Mouse (Mus musculus) lung, embryonic 16.5 days (tissue): Measurements from ENCODE around the gene Hoxa10. TPM values are rescaled to one million over a fixed set of nuclear protein-coding genes. Genes with fewer than 3 reads are reported as not detected.

Experiments
- ATAC-seq: fragments of 200-750 bp; cut with Nextera tagmentation; 2 replicates; pipeline ENCODE4 v1.8.0; 2017; ENCODE audit warnings: low read depth, mild to moderate bottlenecking, moderate library complexity
- H3K27ac ChIP-seq: fragments of 300-500 bp; sonication (generic); 2 replicates; pipeline ENCODE4 v1.5.1; 2014; ENCODE audit warnings: mild to moderate bottlenecking, control low read depth, low read length
- H3K27me3 ChIP-seq: fragments of 300-500 bp; sonication (generic); 2 replicates; pipeline ENCODE4 v1.6.1; 2014; ENCODE audit warnings: low read depth, low read length, mixed read lengths; ENCODE audit not compliant: control insufficient read depth, insufficient read depth
- H3K36me3 ChIP-seq: fragments of 300-500 bp; sonication (generic); 2 replicates; pipeline ENCODE4 v1.6.1; 2014; ENCODE audit warnings: low read length; ENCODE audit not compliant: control insufficient read depth, insufficient read depth
- H3K4me1 ChIP-seq: fragments of 300-500 bp; sonication (generic); replicated peaks from 2 replicates; pipeline ENCODE4 v1.6.1; 2014; ENCODE audit warnings: low read length, mixed read lengths; ENCODE audit not compliant: control insufficient read depth, insufficient read depth
- H3K4me2 ChIP-seq: fragments of 300-500 bp; sonication (generic); 2 replicates; pipeline ENCODE4 v1.6.1; 2014; ENCODE audit warnings: low read depth, low read length, control low read depth
- H3K4me3 ChIP-seq: fragments of 300-500 bp; sonication (generic); 2 replicates; pipeline ENCODE4 v1.5.1; 2014; ENCODE audit warnings: mild to moderate bottlenecking, low read length, control low read depth
- H3K9ac ChIP-seq: fragments of 300-500 bp; sonication (generic); 2 replicates; pipeline ENCODE4 v1.6.1; 2014; ENCODE audit warnings: low read length, control low read depth
- H3K9me3 ChIP-seq: fragments of 300-500 bp; sonication (generic); 2 replicates; pipeline ENCODE4 v1.6.1; 2016; ENCODE audit warnings: low read length; ENCODE audit not compliant: control insufficient read depth
- WGBS: fragments of 180-500 bp; shearing (Covaris S2); extraction: QIAGEN DNeasy Blood & Tissue Kit; methylation state at CpG from one replicate; pipeline ENCODE4 v1.1.7; 2014; 5-methylcytosine and 5-hydroxymethylcytosine counted together
- polyA plus RNA-seq: library from polyadenylated mRNA; unstranded; fragments of >200 nt; fragmentation: Nextera tagmentation; extraction: Ambion mirVana; gene quantifications from 2 replicates; pipeline ENCODE4 v1.2.1, GENCODE M21; 2015

Gene Hoxa10
- polyA plus RNA-seq, 1 experiment from 2014 or later = not detected

GRCm38 (mm10) chr6:52228475-52229465 is 11.9 kb downstream of the Hoxa10 start:
- H3K36me3 ChIP-seq = no peaks in the 10 kb centered on the region
- no peak for ATAC-seq
- peaks cover 91% of the 10 kb centered on the region for H3K27me3 ChIP-seq
- H3K9ac ChIP-seq = no peak overlapping the region
- H3K4me1 ChIP-seq = peaks cover 10% of the 10 kb centered on the region
- 2% methylated on average over 38 of the region's 38 CpGs for WGBS
- H3K4me2 ChIP-seq = no peak overlapping the region
- no peaks in the 10 kb centered on the region for H3K9me3 ChIP-seq
- no peak overlapping the region for H3K4me3 ChIP-seq
- no peak overlapping the region for H3K27ac ChIP-seq

GRCm38 (mm10) chr6:52227470-52228222 is 13.0 kb downstream of the Hoxa10 start:
- H3K4me1 ChIP-seq = peaks cover 10% of the 10 kb centered on the region
- H3K36me3 ChIP-seq = no peaks in the 10 kb centered on the region
- no peak overlapping the region for H3K9ac ChIP-seq
- peaks cover 92% of the 10 kb centered on the region for H3K27me3 ChIP-seq
- no peaks in the 10 kb centered on the region for H3K9me3 ChIP-seq
- no peak overlapping the region for H3K4me2 ChIP-seq
- WGBS = 5% methylated on average over 11 of the region's 11 CpGs
- ATAC-seq = no peak
- no peak overlapping the region for H3K27ac ChIP-seq
- H3K4me3 ChIP-seq = no peak overlapping the region

GRCm38 (mm10) chr6:52226569-52227257 is 13.9 kb downstream of the Hoxa10 start:
- Histone ChIP-seq H3K36me3 (no peaks in the 10 kb centered on the region), H3K4me2 (no peak overlapping the region), H3K4me1 (peaks cover 10% of the 10 kb centered on the region), H3K4me3 (no peak overlapping the region), H3K27ac (no peak overlapping the region), H3K9ac (no peak overlapping the region), H3K9me3 (no peaks in the 10 kb centered on the region), H3K27me3 (peaks cover 92% of the 10 kb centered on the region)
- ATAC-seq = no peak
- WGBS = 3% methylated on average over 26 of the region's 26 CpGs

GRCm38 (mm10) chr6:52225612-52226568 is 14.8 kb downstream of the Hoxa10 start:
- no peak for ATAC-seq

GRCm38 (mm10) chr6:52224895-52225611 is 15.6 kb downstream of the Hoxa10 start:
- no peak overlapping the region for H3K27ac ChIP-seq
- no peaks in the 10 kb centered on the region for H3K9me3 ChIP-seq
- H3K4me2 ChIP-seq = no peak overlapping the region
- no peaks in the 10 kb centered on the region for H3K36me3 ChIP-seq
- peaks cover 7% of the 10 kb centered on the region for H3K4me1 ChIP-seq
- 2% methylated on average over 36 of the region's 36 CpGs for WGBS
- no peak overlapping the region for H3K9ac ChIP-seq
- no peak for ATAC-seq
- peak overlapping the region; percentile 19; the same call in 1 of the 2 replicates for H3K4me3 ChIP-seq
- H3K27me3 ChIP-seq = peaks cover 92% of the 10 kb centered on the region

More at GRCm38 (mm10) chr6:52225612-52226568, 14.8 kb downstream of the Hoxa10 start:
- peaks cover 95% of the 10 kb centered on the region for H3K27me3 ChIP-seq
- WGBS = 3% methylated on average over 69 of the region's 69 CpGs
- H3K36me3 ChIP-seq = no peaks in the 10 kb centered on the region
- no peak overlapping the region for H3K9ac ChIP-seq
- H3K4me2 ChIP-seq = peak overlapping the region; percentile 32
- H3K9me3 ChIP-seq = no peaks in the 10 kb centered on the region
- peaks cover 10% of the 10 kb centered on the region for H3K4me1 ChIP-seq
- no peak overlapping the region for H3K27ac ChIP-seq
- peak overlapping the region; percentile 19 for H3K4me3 ChIP-seq

- Histone ChIP-seq H3K4me1 (peaks cover 7% of the 10 kb centered on the region), H3K4me3 (no peak overlapping the region), H3K9ac (no peak overlapping the region), H3K4me2 (no peak overlapping the region), H3K27ac (no peak overlapping the region), H3K27me3 (peaks cover 92% of the 10 kb centered on the region), H3K36me3 (no peaks in the 10 kb centered on the region), H3K9me3 (no peaks in the 10 kb centered on the region)
- WGBS = 17% methylated on average over 24 of the region's 24 CpGs
- no peak for ATAC-seq
Measured at GRCm38 (mm10) chr6:52223939-52224760, 16.5 kb downstream of the Hoxa10 start.

- H3K4me3 ChIP-seq = no peak overlapping the region
- peaks cover 95% of the 10 kb centered on the region for H3K27me3 ChIP-seq
- no peaks in the 10 kb centered on the region for H3K36me3 ChIP-seq
- H3K27ac ChIP-seq = no peak overlapping the region
- H3K9ac ChIP-seq = no peak overlapping the region
- H3K4me1 ChIP-seq = peaks cover 8% of the 10 kb centered on the region
- whole genome bisulfite sequencing = 42% methylated on average over 13 of the region's 13 CpGs
- H3K9me3 ChIP-seq = no peaks in the 10 kb centered on the region
- ATAC-seq = no peak
- H3K4me2 ChIP-seq = no peak overlapping the region
Measured at GRCm38 (mm10) chr6:52222729-52223128, 17.9 kb downstream of the Hoxa10 start.
